Mouse (Mus musculus): ENCODE results near the gene Prss2. TPM values are rescaled to one million over a fixed set of nuclear protein-coding genes. Genes with fewer than 3 reads are reported as not detected.
"Not testable (repeated sequence)": the region's sequence is repeated elsewhere in the genome, so short reads cannot be mapped to it uniquely, and the experiment has no call there.

Gene Prss2
- polyA plus RNA-seq (2016; fragmentation: Nextera tagmentation; extraction: Ambion mirVana): not detected in 2 replicates

DNA sequence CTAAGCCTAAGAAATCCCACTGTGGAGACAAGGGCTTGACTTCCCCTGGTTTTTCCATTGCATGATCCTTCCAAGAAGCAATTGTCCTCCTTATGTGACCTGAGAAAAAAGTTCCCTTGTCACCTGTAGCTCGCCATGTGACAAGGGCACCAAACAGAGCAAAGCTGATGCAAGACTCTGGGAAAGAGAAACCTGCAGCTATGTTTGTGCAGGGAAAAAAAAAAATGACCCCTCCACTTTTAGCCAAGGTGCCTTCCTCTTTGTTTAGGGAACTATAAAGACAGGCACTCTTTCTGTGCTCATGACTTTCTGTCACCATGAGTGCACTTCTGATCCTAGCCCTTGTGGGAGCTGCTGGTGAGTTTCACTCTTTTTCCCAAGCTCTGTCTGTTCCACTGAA lies at the start of gene Prss2:
Gene Prss2 (plus strand): TSS at position 301 of the 400 bp plus-strand sequence.
- no peak within 1 kb of the TSS for H3K4me3 ChIP-seq
- WGBS: 84% methylated on average over 1 of the region's 1 CpGs
- no peak for DNase-seq (ENCODE audit: low spot score)

DNA sequence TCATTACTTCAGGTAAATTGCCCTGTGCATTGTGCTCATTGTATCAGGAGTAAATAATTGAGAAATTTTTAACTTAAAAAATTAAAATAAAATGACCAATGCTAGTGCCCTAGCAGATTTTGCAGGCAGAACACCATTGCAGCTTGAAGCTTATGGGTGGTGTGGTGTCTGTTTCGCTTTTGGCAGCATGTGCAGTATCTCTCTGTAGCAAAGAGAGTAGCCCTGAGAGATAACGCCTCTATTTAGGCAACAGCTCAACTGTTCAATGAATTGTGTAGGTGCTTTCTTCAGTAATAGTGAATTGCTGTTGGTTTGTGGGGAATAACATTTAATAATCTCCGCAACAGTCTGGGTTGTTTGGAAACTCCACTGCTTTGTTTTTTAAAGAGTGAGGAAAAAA lies 22.2 kb upstream of the Prss2 start:
- Histone ChIP-seq H3K27me3 (ENCODE audit: insufficient read depth, poor library complexity, severe bottlenecking) (no peaks in the 10 kb centered on the region), H3K4me3 (no peak overlapping the region), H3K9me3 (no peaks in the 10 kb centered on the region), H3K36me3 (no peaks in the 10 kb centered on the region), H3K4me1 (replicated peaks) (no peaks in the 10 kb centered on the region), H3K27ac (no peak overlapping the region)
- DNase-seq (ENCODE audit: low spot score): no peak
- 84% methylated on average over 3 of the region's 3 CpGs for WGBS

More for the DNA sequence above, at the start of gene Prss2:
- Histone ChIP-seq H3K27me3 (ENCODE audit: insufficient read depth, poor library complexity, severe bottlenecking) (no peaks in the 10 kb centered on the region), H3K27ac (no peak within 1 kb of the TSS), H3K4me1 (replicated peaks) (no peaks in the 10 kb centered on the region), H3K36me3 (no peaks in the 10 kb centered on the region), H3K9me3 (no peaks in the 10 kb centered on the region)

DNA sequence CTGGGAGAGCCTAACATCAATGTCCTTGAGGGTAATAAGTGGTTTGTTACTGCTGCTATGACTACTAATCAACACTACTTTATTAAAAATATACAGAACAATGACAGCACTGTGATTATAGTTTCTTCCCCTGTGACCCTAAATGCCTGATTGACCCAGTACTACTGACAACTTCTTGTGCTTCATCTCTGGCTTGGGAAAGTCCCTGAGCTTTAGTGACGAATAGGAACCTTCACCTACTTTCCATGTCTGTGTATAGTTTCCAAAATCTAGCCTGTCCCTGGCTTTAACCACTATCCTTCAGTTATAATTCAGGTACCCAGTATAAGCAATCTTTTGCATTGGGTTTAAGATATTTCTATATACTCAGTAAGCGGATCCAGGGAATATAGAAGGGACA lies 16.7 kb upstream of the Prss2 start:
- Histone ChIP-seq H3K27ac (no peak overlapping the region), H3K36me3 (no peaks in the 10 kb centered on the region), H3K4me1 (replicated peaks) (no peaks in the 10 kb centered on the region), H3K27me3 (ENCODE audit: insufficient read depth, poor library complexity, severe bottlenecking) (no peaks in the 10 kb centered on the region), H3K4me3 (no peak overlapping the region), H3K9me3 (no peaks in the 10 kb centered on the region)
- no peak for DNase-seq (ENCODE audit: low spot score)
- 86% methylated on average over 2 of the region's 2 CpGs for WGBS

DNA sequence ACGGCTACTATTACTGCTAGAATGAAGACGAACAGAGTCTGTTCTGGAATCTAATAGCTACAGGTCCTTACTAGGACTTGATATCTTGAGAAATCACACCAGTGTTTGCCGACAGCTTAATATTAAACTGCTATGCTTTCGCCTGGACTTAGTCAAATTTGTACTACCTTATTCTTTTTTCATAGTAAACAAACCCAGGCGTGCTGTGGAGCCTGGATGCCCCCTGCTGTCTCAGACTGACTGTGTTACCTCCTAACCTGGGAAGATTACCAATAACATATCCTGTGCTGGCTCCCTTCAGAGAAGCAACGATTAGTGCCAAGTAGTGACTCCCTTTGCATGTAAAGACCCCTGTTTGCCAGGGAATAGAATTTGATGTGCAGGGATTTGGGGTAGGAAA lies 16.3 kb upstream of the Prss2 start:
- Histone ChIP-seq H3K36me3 (no peaks in the 10 kb centered on the region), H3K4me3 (no peak overlapping the region), H3K9me3 (no peaks in the 10 kb centered on the region), H3K27me3 (ENCODE audit: insufficient read depth, poor library complexity, severe bottlenecking) (no peaks in the 10 kb centered on the region), H3K27ac (no peak overlapping the region), H3K4me1 (replicated peaks) (no peaks in the 10 kb centered on the region)
- 77% methylated on average over 6 of the region's 6 CpGs for WGBS
- no peak for DNase-seq (ENCODE audit: low spot score)

DNA sequence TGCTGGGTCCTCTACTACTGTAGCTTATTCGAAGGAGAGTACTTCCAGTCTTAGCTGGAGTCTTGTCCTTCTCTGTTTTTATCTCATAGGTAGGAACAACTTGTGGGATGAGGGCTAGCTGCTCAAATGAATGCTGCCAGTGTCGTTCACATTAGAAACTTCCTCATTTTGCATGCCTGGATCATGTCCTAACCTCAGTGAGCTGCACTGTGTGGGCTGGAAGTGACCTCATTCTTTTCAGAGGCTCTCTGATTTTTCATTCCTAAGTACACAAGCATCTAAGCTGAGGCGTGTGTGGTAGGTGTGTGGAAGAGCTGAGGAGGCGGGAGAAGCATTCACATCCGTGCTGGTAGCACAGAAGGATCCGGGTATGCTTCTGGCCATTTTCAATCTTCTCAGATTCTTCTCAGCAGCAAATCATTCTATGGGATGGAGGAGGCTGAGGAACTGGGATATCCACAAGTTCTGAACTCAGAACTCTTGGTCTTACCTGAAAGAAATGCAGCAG lies 3.5 kb upstream of the Prss2 start:
- 80% methylated on average over 6 of the region's 6 CpGs for WGBS
- no peak overlapping the region for H3K27ac ChIP-seq

DNA sequence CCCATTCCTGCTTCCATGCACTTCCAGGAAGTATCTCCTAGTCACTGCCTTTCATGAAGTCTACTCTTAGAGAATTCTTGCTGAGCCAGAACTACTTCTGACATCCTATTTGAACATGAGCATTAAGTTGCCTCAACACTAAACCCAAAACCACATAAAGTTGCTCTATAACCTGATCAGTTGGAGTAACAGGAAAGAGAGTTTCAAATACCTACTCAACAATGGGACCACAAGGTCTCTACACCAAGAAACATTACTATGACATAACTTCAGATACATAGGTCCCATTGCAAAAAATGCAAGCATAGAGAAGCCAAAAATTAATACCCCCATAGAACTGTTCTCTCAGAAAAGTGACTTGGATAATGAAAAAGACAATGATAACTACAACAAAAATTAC lies 4.9 kb downstream of the Prss2 start:
- DNase-seq (ENCODE audit: low spot score): no peak
- H3K9me3 ChIP-seq: no peaks in the 10 kb centered on the region
- no peaks in the 10 kb centered on the region for H3K27me3 ChIP-seq (ENCODE audit: insufficient read depth, poor library complexity, severe bottlenecking)
- no peak overlapping the region for H3K27ac ChIP-seq
- H3K36me3 ChIP-seq: no peaks in the 10 kb centered on the region
- H3K4me1 ChIP-seq (replicated peaks): no peaks in the 10 kb centered on the region
- H3K4me3 ChIP-seq: no peak overlapping the region

More for the DNA sequence above, 3.5 kb upstream of the Prss2 start:
- H3K9me3 ChIP-seq: no peaks in the 10 kb centered on the region
- no peak for DNase-seq (ENCODE audit: low spot score)
- no peak overlapping the region for H3K4me3 ChIP-seq
- H3K4me1 ChIP-seq (replicated peaks): no peaks in the 10 kb centered on the region
- no peaks in the 10 kb centered on the region for H3K36me3 ChIP-seq
- H3K27me3 ChIP-seq (ENCODE audit: insufficient read depth, poor library complexity, severe bottlenecking): no peaks in the 10 kb centered on the region

DNA sequence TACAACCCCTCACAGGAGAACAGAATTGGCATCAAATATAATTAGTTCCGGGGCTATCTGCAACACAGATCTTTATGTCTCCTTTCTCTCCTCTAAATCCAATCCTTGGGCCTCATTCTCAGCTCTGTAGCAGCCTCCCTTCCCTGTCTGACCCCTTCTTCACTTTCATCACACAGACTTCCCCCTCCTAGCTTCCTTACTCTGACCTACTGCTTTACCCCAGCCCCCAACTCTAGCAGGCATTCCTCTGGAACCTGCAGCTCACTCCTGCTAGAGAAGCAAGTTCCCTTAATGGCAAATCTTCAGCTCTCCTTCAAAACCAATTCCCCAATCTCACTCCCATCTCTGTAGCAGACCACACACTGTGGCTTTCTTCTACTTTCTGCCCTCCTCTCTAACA lies 5.8 kb downstream of the Prss2 start:
- DNase-seq (ENCODE audit: low spot score): no peak
- Histone ChIP-seq H3K27ac (no peak overlapping the region), H3K9me3 (no peaks in the 10 kb centered on the region), H3K4me3 (no peak overlapping the region), H3K36me3 (no peaks in the 10 kb centered on the region), H3K27me3 (ENCODE audit: insufficient read depth, poor library complexity, severe bottlenecking) (no peaks in the 10 kb centered on the region), H3K4me1 (replicated peaks) (no peaks in the 10 kb centered on the region)
- 82% methylated on average over 1 of the region's 1 CpGs for WGBS

DNA sequence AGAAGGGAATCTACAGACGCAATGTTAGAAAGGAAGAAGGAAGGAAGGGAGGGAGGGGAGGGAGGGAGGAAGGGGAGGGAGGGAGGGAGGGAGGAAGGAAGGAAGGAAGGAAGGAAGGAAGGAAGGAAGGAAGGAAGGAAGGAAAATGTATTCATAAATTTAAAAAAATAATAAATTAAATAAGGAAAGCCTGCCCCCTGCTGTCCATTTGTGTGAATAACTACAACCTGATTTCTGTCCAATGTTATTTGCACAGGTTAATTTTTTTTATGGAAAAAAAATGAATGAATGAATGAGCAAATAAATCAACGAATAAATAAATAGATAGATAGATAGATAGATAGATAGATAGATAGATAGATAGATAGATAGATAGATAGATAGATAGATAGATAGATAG lies 8.4 kb downstream of the Prss2 start:
- H3K9me3 ChIP-seq; H3K27me3 ChIP-seq (ENCODE audit: insufficient read depth, poor library complexity, severe bottlenecking); H3K4me3 ChIP-seq; H3K27ac ChIP-seq; H3K4me1 ChIP-seq (replicated peaks); DNase-seq (ENCODE audit: low spot score); H3K36me3 ChIP-seq: not testable (repeated sequence)
- WGBS: 23% methylated on average over 2 of the region's 2 CpGs

DNA sequence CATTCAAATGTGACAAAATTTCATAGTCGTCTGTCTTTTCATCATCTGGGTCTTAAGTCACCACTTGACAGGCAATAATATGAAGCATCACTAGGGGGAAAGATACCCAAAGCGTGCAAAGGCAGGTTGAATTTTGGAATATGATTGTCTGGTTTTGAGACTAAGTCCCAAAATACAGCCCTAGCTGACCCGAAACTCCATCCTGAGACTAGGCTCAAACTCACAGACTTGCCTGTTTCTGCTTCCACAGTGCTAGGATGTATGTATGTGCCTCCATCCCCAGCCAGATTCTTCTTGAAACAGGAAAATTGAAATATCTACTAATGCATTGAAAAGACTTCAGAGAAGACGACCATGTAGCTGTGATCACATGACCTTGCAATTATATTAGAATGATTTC lies 10.6 kb downstream of the Prss2 start:
- H3K9me3 ChIP-seq: no peaks in the 10 kb centered on the region
- no peaks in the 10 kb centered on the region for H3K4me1 ChIP-seq (replicated peaks)
- H3K27me3 ChIP-seq (ENCODE audit: insufficient read depth, poor library complexity, severe bottlenecking): no peaks in the 10 kb centered on the region
- no peaks in the 10 kb centered on the region for H3K36me3 ChIP-seq
- WGBS: 86% methylated on average over 4 of the region's 4 CpGs
- no peak for DNase-seq (ENCODE audit: low spot score)
- H3K27ac ChIP-seq: no peak overlapping the region
- no peak overlapping the region for H3K4me3 ChIP-seq

DNA sequence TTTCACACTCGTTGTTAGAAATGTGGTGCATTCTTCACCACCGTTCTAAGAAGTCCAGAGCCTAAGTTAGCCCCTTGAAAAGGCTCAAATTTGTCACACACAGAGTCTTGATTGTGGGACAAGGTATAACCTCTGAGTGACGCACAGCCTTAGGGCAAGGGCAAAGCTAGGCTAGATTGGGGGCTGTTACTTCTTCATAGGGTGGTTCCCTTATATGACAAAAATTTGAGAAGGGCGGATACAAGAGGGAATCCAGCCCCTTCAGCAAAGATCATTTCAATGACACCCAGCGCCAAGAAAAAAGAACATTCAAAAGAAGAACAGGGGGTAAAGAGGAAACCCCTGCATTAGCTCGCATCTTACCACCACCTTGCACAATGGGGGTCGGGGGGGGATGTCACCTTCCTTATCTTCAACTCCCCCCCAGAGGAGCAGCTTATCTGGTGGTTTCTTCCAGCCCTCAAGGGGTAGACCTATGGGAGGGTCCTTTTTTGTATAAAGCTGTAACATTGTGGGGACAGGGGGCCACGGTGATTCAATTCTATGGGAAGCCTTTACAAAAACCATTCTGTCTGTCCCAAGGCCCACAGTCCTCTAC lies 11.2 kb downstream of the Prss2 start:
- WGBS: 84% methylated on average over 8 of the region's 8 CpGs
- H3K4me3 ChIP-seq: no peak overlapping the region

DNA sequence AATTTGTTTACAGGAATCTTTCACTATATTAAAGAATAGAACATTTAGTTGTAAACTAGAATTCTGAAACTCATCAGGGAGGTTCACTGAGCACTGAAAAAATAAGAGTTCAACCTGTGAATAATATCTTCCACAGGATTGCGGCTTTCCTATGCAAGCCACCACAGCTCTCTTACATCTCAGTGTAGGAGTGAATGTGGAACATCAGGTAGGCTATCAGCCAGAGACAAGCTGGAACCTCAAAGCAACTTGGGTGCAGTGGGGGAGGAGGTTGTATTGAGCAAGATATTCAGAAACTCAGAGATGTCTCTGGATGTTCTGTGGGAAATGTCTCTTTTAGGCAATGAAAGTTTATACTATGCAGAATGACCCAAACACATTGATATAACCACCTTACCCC lies 15.8 kb downstream of the Prss2 start:
- 94% methylated on average over 1 of the region's 1 CpGs for WGBS
- Histone ChIP-seq H3K4me1 (replicated peaks) (no peaks in the 10 kb centered on the region), H3K4me3 (no peak overlapping the region), H3K27me3 (ENCODE audit: insufficient read depth, poor library complexity, severe bottlenecking) (no peaks in the 10 kb centered on the region; the same call in 1 of the 2 replicates), H3K27ac (no peak overlapping the region), H3K36me3 (no peaks in the 10 kb centered on the region), H3K9me3 (no peaks in the 10 kb centered on the region)
- no peak for DNase-seq (ENCODE audit: low spot score)

More for the DNA sequence above, 11.2 kb downstream of the Prss2 start:
- Histone ChIP-seq H3K27me3 (ENCODE audit: insufficient read depth, poor library complexity, severe bottlenecking) (no peaks in the 10 kb centered on the region), H3K36me3 (no peaks in the 10 kb centered on the region), H3K27ac (no peak overlapping the region), H3K9me3 (no peaks in the 10 kb centered on the region), H3K4me1 (replicated peaks) (no peaks in the 10 kb centered on the region)
- no peak for DNase-seq (ENCODE audit: low spot score)

DNA sequence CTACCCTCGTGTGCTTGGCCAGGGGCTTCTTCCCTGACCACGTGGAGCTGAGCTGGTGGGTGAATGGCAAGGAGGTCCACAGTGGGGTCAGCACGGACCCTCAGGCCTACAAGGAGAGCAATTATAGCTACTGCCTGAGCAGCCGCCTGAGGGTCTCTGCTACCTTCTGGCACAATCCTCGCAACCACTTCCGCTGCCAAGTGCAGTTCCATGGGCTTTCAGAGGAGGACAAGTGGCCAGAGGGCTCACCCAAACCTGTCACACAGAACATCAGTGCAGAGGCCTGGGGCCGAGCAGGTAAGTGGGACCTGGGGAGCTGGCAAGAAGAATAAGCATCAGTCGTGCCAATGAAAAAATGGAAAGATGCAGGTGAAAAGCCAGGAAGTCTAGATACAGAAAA lies 16.7 kb downstream of the Prss2 start:
- not testable (repeated sequence) for H3K27me3 ChIP-seq (ENCODE audit: insufficient read depth, poor library complexity, severe bottlenecking); H3K27ac ChIP-seq; H3K9me3 ChIP-seq; H3K36me3 ChIP-seq; H3K4me3 ChIP-seq; H3K4me1 ChIP-seq (replicated peaks); DNase-seq (ENCODE audit: low spot score)
- 88% methylated on average over 7 of the region's 8 CpGs for WGBS

DNA sequence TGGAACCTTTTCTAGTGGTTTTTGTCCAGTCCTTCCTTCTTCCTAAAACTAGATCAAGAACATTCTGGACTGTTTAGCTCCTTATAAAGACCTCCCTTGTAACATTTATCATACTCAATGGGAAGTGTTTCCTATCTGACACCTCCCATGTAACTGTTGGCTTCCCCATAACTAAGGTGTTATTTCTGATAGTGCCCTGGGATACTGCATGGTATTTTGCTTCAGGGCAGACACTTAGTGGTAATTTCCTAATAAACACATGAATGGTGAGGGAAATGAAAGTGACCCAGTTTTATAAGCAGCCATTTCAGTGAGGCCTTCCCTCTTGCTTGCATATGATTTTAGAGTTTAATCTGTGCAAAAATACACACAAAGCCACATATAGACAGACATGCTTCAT lies 19.2 kb downstream of the Prss2 start:
- Histone ChIP-seq H3K36me3 (no peaks in the 10 kb centered on the region), H3K9me3 (no peaks in the 10 kb centered on the region), H3K27me3 (ENCODE audit: insufficient read depth, poor library complexity, severe bottlenecking) (peaks cover 20% of the 10 kb centered on the region), H3K27ac (no peak overlapping the region), H3K4me3 (no peak overlapping the region), H3K4me1 (replicated peaks) (peaks cover 9% of the 10 kb centered on the region; the same call in 1 of the 2 replicates)
- no peak for DNase-seq (ENCODE audit: low spot score)

DNA sequence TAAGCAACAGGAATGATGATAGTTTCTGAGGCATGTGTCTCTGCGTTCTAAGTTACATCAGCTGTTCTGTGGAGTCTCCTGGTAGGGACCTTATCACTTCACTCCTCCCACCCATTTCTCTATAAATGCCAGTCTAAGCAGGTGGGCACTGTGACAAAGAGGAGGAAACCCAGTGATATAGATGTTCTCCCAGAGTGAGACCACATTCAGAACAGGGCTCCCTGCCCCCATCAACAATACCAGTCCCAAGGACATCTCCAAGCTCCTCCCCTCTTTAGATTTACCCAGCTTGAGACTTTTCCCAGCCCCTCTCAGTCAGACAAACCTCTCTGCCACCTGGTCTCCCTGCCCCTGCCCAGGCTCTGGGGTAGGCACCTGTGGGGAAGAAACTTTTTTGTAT lies 20.2 kb downstream of the Prss2 start:
- Histone ChIP-seq H3K27ac (no peak overlapping the region), H3K27me3 (ENCODE audit: insufficient read depth, poor library complexity, severe bottlenecking) (peaks cover 20% of the 10 kb centered on the region), H3K9me3 (no peaks in the 10 kb centered on the region), H3K36me3 (no peaks in the 10 kb centered on the region), H3K4me1 (replicated peaks) (peaks cover 9% of the 10 kb centered on the region; the same call in 1 of the 2 replicates), H3K4me3 (no peak overlapping the region)
- no peak for DNase-seq (ENCODE audit: low spot score)
- WGBS: 71% methylated on average over 1 of the region's 1 CpGs

All from hindbrain, embryonic 10.5 days (tissue).